Mouse (Mus musculus) lung, embryonic 14.5 days (tissue): ENCODE measurements around the gene Hist2h2bb. TPM values are rescaled to one million over a fixed set of nuclear protein-coding genes. Genes with fewer than 3 reads are reported as not detected.
"Not testable (repeated sequence)": the region's sequence is repeated elsewhere in the genome, so short reads cannot be mapped to it uniquely, and the experiment has no call there.

ENCODE experiments used
- ATAC-seq: fragments of 200-750 bp; cut with Nextera tagmentation; 2 replicates; pipeline ENCODE4 v1.8.0; 2017; ENCODE audit warnings: mild to moderate bottlenecking, moderate TSS enrichment, moderate library complexity; ENCODE audit not compliant: insufficient read depth
- DNase-seq: peaks from one replicate; pipeline ENCODE4 v3.0.0-alpha.2; 2015
- H3K27ac ChIP-seq: fragments of 300-500 bp; sonication (generic); 2 replicates; pipeline ENCODE4 v1.5.1; 2014; ENCODE audit warnings: low read depth, mild to moderate bottlenecking, moderate library complexity
- H3K27me3 ChIP-seq: fragments of 300-500 bp; sonication (generic); 2 replicates; pipeline ENCODE4 v1.6.1; 2014; ENCODE audit warnings: low read length, control low read depth; ENCODE audit not compliant: insufficient read depth
- H3K36me3 ChIP-seq: fragments of 300-500 bp; sonication (generic); 2 replicates; pipeline ENCODE4 v1.6.1; 2014; ENCODE audit warnings: control low read depth; ENCODE audit not compliant: insufficient read depth
- H3K4me1 ChIP-seq: fragments of 300-500 bp; sonication (generic); 2 replicates; pipeline ENCODE4 v1.6.1; 2014; ENCODE audit warnings: antibody characterized with exemption, control low read depth; ENCODE audit not compliant: insufficient read depth
- H3K4me2 ChIP-seq: fragments of 300-500 bp; sonication (generic); 2 replicates; pipeline ENCODE4 v1.6.1; 2014; ENCODE audit warnings: mild to moderate bottlenecking
- H3K4me3 ChIP-seq: fragments of 300-500 bp; sonication (generic); 2 replicates; pipeline ENCODE4 v1.5.1; 2014; ENCODE audit warnings: low read depth, low read length
- H3K9ac ChIP-seq: fragments of 300-500 bp; sonication (generic); 2 replicates; pipeline ENCODE4 v1.6.1; 2014
- H3K9me3 ChIP-seq: fragments of 300-500 bp; sonication (generic); 2 replicates; pipeline ENCODE4 v1.6.1; 2016; ENCODE audit warnings: low read depth, low read length, control low read depth
- CTCF ChIP-seq: IDR thresholded peaks from 2 replicates; pipeline ENCODE4 v1.5.1; 2016; ENCODE audit warnings: antibody characterized with exemption, low read depth
- WGBS: fragments of 180-500 bp; shearing (Covaris S2); extraction: QIAGEN DNeasy Blood & Tissue Kit; methylation state at CpG from one replicate; pipeline ENCODE4 v1.1.7; 2014; 5-methylcytosine and 5-hydroxymethylcytosine counted together
- polyA plus RNA-seq: library from polyadenylated mRNA; unstranded; fragments of >200 nt; fragmentation: Nextera tagmentation; extraction: Ambion mirVana; gene quantifications from 2 replicates; pipeline ENCODE4 v1.2.1, GENCODE M21; 2014

Hist2h2bb gene
- polyA plus RNA-seq, 1 experiment from 2014 or later: 23.2 TPM

- Histone ChIP-seq H3K27me3 (peaks cover 8% of the 10 kb centered on the region), H3K4me3 (no peak overlapping the region), H3K9ac (no peak overlapping the region), H3K36me3 (no peaks in the 10 kb centered on the region), H3K4me2 (no peak overlapping the region), H3K27ac (no peak overlapping the region), H3K9me3 (no peaks in the 10 kb centered on the region), H3K4me1 (no peaks in the 10 kb centered on the region)
- TF ChIP-seq CTCF: no peak
- DNase-seq: no peak
- 48% methylated on average over 6 of the region's 6 CpGs for WGBS
- no peak for ATAC-seq
These were observed 11.1 kb downstream of the Hist2h2bb start for GRCm38 (mm10) chr3:96280660-96281059.

GRCm38 (mm10) chr3:96284457-96284856 is 14.9 kb downstream of the Hist2h2bb start:
- Histone ChIP-seq H3K9ac (no peak overlapping the region; the same call in 1 of the 2 replicates), H3K9me3 (no peaks in the 10 kb centered on the region), H3K4me3 (no peak overlapping the region), H3K27me3 (peaks cover 8% of the 10 kb centered on the region), H3K36me3 (no peaks in the 10 kb centered on the region), H3K4me1 (no peaks in the 10 kb centered on the region), H3K4me2 (peak overlapping the region; percentile 41), H3K27ac (no peak overlapping the region)
- TF ChIP-seq CTCF: peak; percentile 69
- peak; percentile 81 for DNase-seq
- no peak for ATAC-seq
- 6% methylated on average over 4 of the region's 4 CpGs for WGBS

GRCm38 (mm10) chr3:96287334-96287733 is 17.8 kb downstream of the Hist2h2bb start:
- H3K27me3 ChIP-seq, ATAC-seq, H3K9me3 ChIP-seq, DNase-seq, H3K4me3 ChIP-seq, H3K9ac ChIP-seq, H3K27ac ChIP-seq, H3K36me3 ChIP-seq, H3K4me2 ChIP-seq, H3K4me1 ChIP-seq: not testable (repeated sequence)
- TF ChIP-seq CTCF: peak; percentile 71
- 84% methylated on average over 11 of the region's 11 CpGs for WGBS

DNA sequence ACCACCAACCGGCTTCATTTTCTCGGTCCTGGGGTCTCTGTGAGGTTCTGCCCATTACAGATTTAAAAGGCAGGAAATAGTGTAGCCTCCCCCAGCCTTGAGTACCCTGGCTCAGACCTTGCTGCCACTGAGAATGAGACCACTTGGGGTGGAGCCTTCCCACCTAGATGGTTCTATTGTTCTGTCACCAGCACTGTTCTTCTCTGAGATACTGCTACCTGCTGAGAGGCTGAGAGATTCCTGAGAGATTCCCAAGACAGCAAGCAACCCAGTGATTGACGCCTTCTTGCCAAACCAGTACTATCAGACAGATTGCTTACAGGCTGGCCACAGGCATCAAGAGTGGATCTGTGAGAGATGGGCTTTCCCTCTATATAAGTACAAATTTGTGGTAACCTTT is 19.6 kb downstream of the Hist2h2bb start:
- ATAC-seq: no peak
- Histone ChIP-seq H3K27ac (no peak overlapping the region), H3K4me2 (no peak overlapping the region), H3K4me1 (no peaks in the 10 kb centered on the region), H3K9ac (no peak overlapping the region), H3K9me3 (no peaks in the 10 kb centered on the region), H3K27me3 (no peaks in the 10 kb centered on the region; the same call in 1 of the 2 replicates), H3K36me3 (no peaks in the 10 kb centered on the region), H3K4me3 (no peak overlapping the region)
- DNase-seq: no peak
- TF ChIP-seq CTCF: no peak
- WGBS: 62% methylated on average over 3 of the region's 3 CpGs

DNA sequence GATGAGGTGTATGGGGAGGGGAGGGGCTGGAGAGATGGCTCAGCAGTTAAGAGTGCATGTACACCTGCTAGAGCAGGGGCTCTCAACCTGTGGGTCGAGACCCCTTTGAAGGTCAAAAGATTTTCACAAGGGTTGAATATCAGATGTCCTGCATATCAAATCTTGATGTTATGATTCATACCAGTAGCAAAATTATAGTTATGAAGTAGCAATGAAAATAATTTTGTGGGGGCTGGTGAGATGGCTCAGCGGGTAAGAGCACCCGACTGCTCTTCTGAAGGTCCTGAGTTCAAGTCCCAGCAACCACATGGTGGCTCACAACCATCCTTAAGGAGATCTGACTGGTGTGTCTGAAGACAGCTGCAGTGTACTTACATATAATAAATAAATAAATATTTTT is 21.2 kb downstream of the Hist2h2bb start:
- DNase-seq, H3K4me1 ChIP-seq, H3K9ac ChIP-seq, H3K36me3 ChIP-seq, H3K27ac ChIP-seq, ATAC-seq, H3K27me3 ChIP-seq, H3K4me3 ChIP-seq, H3K4me2 ChIP-seq, H3K9me3 ChIP-seq: not testable (repeated sequence)
- 81% methylated on average over 3 of the region's 3 CpGs for WGBS

- DNase-seq: peak; percentile 12
- Histone ChIP-seq H3K4me2 (no peak overlapping the region), H3K9me3 (no peaks in the 10 kb centered on the region), H3K27ac (no peak overlapping the region), H3K4me1 (no peaks in the 10 kb centered on the region), H3K4me3 (no peak overlapping the region), H3K27me3 (no peaks in the 10 kb centered on the region), H3K36me3 (no peaks in the 10 kb centered on the region), H3K9ac (no peak overlapping the region)
- TF ChIP-seq CTCF: no peak
- ATAC-seq: no peak
- 48% methylated on average over 6 of the region's 6 CpGs for WGBS
These were observed 23.1 kb downstream of the Hist2h2bb start for GRCm38 (mm10) chr3:96292641-96293040.

DNA sequence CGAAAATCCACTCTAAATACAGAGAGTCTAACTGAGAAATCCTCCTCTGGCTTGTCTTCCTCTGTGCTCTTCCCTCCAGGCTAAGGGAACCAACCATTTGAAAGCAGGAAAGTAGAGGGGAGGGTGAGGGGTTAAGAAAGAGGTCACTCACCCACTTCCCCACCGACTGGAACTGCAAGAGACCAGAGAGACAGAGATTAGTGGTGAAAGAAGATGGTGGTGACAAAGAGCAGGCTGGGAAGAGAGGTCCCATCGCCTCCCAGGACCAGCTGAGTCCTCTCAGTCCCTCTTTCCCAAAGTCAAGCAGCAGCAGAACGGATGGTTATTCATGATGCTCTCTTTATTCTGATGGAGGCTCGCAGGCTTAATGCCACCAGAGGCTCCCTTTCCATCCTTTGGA is 23.8 kb downstream of the Hist2h2bb start:
- no peak for TF ChIP-seq CTCF
- Histone ChIP-seq H3K36me3 (no peaks in the 10 kb centered on the region), H3K4me3 (no peak overlapping the region), H3K9ac (no peak overlapping the region), H3K9me3 (no peaks in the 10 kb centered on the region), H3K27me3 (no peaks in the 10 kb centered on the region), H3K27ac (no peak overlapping the region), H3K4me1 (no peaks in the 10 kb centered on the region), H3K4me2 (no peak overlapping the region)
- 51% methylated on average over 5 of the region's 5 CpGs for WGBS
- DNase-seq (no peak), ATAC-seq (no peak)

GRCm38 (mm10) chr3:96293787-96294186 is 24.2 kb downstream of the Hist2h2bb start, which contains the start of gene Fcgr1:
TSS of gene Fcgr1 (minus strand) at chr3:96293969.
- Histone ChIP-seq H3K9me3 (no peaks in the 10 kb centered on the region), H3K4me2 (no peak within 1 kb of the TSS), H3K27ac (no peak within 1 kb of the TSS), H3K9ac (no peak within 1 kb of the TSS), H3K27me3 (no peaks in the 10 kb centered on the region), H3K36me3 (no peaks in the 10 kb centered on the region), H3K4me3 (no peak within 1 kb of the TSS), H3K4me1 (no peaks in the 10 kb centered on the region)
- DNase-seq: no peak
- ATAC-seq: no peak
- TF ChIP-seq CTCF: no peak
- 73% methylated on average over 4 of the region's 4 CpGs for WGBS
